Mouse (Mus musculus) forebrain, postnatal 0 days (tissue): Measurements from ENCODE around the gene Ccsap. TPM values are rescaled to one million over a fixed set of nuclear protein-coding genes. Genes with fewer than 3 reads are reported as not detected.

Experiments
- ATAC-seq: fragments of 200-750 bp; cut with Nextera tagmentation; 2 replicates; pipeline ENCODE4 v1.8.0; 2017; ENCODE audit warnings: mild to moderate bottlenecking, moderate library complexity
- DNase-seq: peaks from one replicate; pipeline ENCODE4 v3.0.0-alpha.2; 2015
- H3K27ac ChIP-seq: fragments of 300-500 bp; sonication (generic); 2 replicates; pipeline ENCODE4 v1.5.1; 2014; ENCODE audit warnings: low read depth, mild to moderate bottlenecking, antibody characterized with exemption, low read length, moderate library complexity, mixed read lengths
- H3K27me3 ChIP-seq: fragments of 300-500 bp; sonication (generic); 2 replicates; pipeline ENCODE4 v1.6.1; 2014; ENCODE audit warnings: mild to moderate bottlenecking, low read length, mixed read lengths; ENCODE audit not compliant: insufficient read depth
- H3K36me3 ChIP-seq: fragments of 300-500 bp; sonication (generic); 2 replicates; pipeline ENCODE4 v1.6.1; 2014; ENCODE audit warnings: mild to moderate bottlenecking, moderate library complexity; ENCODE audit not compliant: insufficient read depth
- H3K4me1 ChIP-seq: fragments of 300-500 bp; sonication (generic); 2 replicates; pipeline ENCODE4 v1.6.1; 2014; ENCODE audit warnings: antibody characterized with exemption; ENCODE audit not compliant: insufficient read depth
- H3K4me2 ChIP-seq: fragments of 300-500 bp; sonication (generic); 2 replicates; pipeline ENCODE4 v1.6.1; 2014; ENCODE audit warnings: low read depth, mild to moderate bottlenecking, moderate library complexity
- H3K4me3 ChIP-seq: fragments of 300-500 bp; sonication (generic); 2 replicates; pipeline ENCODE4 v1.5.1; 2014; ENCODE audit warnings: low read depth, low read length, mixed read lengths
- H3K9ac ChIP-seq: fragments of 300-500 bp; sonication (generic); 2 replicates; pipeline ENCODE4 v1.6.1; 2014; ENCODE audit warnings: mild to moderate bottlenecking
- H3K9me3 ChIP-seq: fragments of 300-500 bp; sonication (generic); 2 replicates; pipeline ENCODE4 v1.6.1; 2016; ENCODE audit warnings: low read length
- CTCF ChIP-seq: sonication (generic); IDR thresholded peaks from 2 replicates; pipeline ENCODE4 v1.5.1; 2016; ENCODE audit warnings: antibody characterized with exemption, control low read depth, low read depth
- WGBS: fragments of 180-500 bp; shearing (Covaris S2); extraction: QIAGEN DNeasy Blood & Tissue Kit; methylation state at CpG from one replicate; pipeline ENCODE4 v1.1.7; 2014; 5-methylcytosine and 5-hydroxymethylcytosine counted together
- polyA plus RNA-seq: library from polyadenylated mRNA; unstranded; fragments of >200 nt; fragmentation: Nextera tagmentation; extraction: Ambion mirVana; gene quantifications from 2 replicates; pipeline ENCODE4 v1.2.1, GENCODE M21; 2015
- total RNA-seq: library from RNA; depleted of rRNA; stranded (reverse); fragments of >200 nt; gene quantifications from 2 replicates; pipeline ENCODE4 v1.2.3, GENCODE M21; 2014

The Ccsap gene
- total and polyA plus RNA-seq, 2 experiments from 2014 or later: 10.6 to 21.8 TPM

DNA sequence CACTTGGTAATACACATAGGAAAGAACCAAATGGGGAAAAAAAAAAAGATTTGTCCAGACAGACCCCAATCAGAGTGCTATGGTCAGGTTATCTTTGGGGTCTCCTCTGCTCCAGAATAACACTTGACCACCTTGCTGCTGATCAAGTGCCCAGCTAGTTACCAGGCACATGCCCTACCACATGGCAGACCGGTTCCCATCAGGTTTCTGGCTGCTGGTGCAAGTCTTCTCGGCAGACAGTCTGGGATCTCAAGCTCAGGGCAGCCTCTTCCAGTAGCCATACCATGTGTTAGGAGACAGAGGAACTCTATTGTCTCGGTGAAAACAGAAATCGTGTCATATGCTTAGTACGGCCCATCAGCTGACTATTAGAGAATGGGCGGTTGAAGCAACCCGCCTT is 33.3 kb downstream of the Ccsap start:
- H3K36me3 ChIP-seq: peaks cover 54% of the 10 kb centered on the region
- WGBS: 89% methylated on average over 7 of the region's 7 CpGs

DNA sequence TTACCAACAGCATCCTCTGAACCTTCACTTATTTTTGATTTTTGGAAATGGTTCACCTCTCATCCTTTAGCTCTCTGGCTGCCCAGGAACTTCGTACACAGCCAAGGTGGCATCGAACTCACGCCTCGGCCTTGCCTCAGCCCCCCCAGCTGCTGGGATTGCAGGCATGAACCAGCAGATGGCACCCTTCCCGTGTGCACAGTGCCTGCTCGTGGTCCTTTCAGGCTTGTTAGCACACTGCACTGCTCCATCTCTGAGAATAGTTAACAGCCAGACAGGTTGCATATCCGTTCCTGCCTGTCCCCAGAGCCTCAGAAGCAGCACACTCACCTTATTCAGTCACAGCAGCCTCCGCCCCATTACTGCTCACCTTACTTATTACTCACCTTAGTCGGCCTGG is 34.0 kb downstream of the Ccsap start:
- no peak overlapping the region for H3K4me3 ChIP-seq
- H3K9me3 ChIP-seq: no peaks in the 10 kb centered on the region
- H3K27ac ChIP-seq: no peak overlapping the region
- TF ChIP-seq CTCF: peak; percentile 84
- no peaks in the 10 kb centered on the region for H3K4me1 ChIP-seq
- no peak overlapping the region for H3K4me2 ChIP-seq
- no peak overlapping the region for H3K9ac ChIP-seq
- peaks cover 52% of the 10 kb centered on the region for H3K36me3 ChIP-seq
- H3K27me3 ChIP-seq: no peaks in the 10 kb centered on the region
- DNase-seq (peak; percentile 55), ATAC-seq (peak; percentile 76)
- 63% methylated on average over 9 of the region's 9 CpGs for WGBS

More for the DNA sequence above, 33.3 kb downstream of the Ccsap start:
- no peaks in the 10 kb centered on the region for H3K27me3 ChIP-seq
- DNase-seq: no peak
- no peak overlapping the region for H3K27ac ChIP-seq
- TF ChIP-seq CTCF: no peak
- H3K4me1 ChIP-seq: no peaks in the 10 kb centered on the region
- no peak overlapping the region for H3K9ac ChIP-seq
- no peak overlapping the region for H3K4me2 ChIP-seq
- no peak overlapping the region for H3K4me3 ChIP-seq
- no peaks in the 10 kb centered on the region for H3K9me3 ChIP-seq
- no peak for ATAC-seq

DNA sequence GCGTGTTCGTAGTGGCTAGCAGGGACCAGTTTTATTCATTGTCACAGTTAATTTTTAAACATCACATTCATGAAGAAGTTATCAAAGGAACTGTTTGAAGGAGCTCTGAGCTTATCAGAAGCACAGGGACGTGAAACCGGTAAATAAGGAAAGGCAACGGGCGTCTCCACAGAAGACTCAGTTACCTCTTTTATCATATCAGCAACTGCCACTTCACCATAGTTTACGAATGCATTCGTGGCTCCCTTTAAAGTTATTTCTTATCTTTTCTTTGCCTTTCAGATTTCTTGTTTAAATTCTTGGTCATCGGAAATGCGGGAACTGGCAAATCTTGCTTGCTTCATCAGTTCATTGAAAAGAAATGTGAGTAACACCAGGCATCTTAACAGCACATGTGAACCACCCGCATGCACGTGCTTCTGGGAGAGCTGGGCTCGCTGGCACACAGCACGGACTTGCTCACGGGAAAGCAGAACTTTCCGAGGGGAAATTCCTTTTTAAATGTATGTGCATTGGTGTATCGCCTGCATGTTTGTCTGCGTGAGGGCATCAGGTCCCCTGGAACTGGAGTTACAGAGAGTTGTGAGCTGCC is 36.4 kb downstream of the Ccsap start:
- Histone ChIP-seq H3K4me3 (no peak overlapping the region), H3K4me1 (no peaks in the 10 kb centered on the region), H3K9me3 (no peaks in the 10 kb centered on the region), H3K36me3 (peaks cover 36% of the 10 kb centered on the region), H3K27ac (no peak overlapping the region), H3K9ac (no peak overlapping the region), H3K4me2 (no peak overlapping the region), H3K27me3 (no peaks in the 10 kb centered on the region)
- no peak for ATAC-seq
- WGBS: 95% methylated on average over 18 of the region's 18 CpGs
- no peak for DNase-seq
- no peak for TF ChIP-seq CTCF

DNA sequence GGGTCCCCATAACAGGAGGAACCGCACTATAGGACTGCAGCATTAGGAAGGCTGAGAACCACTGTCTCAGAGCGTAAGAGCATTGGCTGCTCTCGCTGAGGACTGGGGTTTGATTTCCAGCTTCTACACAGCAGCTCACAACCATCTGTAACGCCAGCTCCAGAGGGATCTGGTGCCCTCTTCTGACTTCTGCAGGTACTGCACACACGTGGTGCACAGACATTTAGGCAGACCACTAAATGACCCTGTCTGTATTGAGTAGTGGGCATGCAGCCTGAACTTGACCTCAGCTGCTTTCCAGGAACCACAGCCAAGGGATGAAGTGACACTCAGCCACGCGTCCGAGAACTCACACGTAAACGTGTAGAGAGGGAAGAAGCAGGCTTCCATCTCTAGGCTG is 36.9 kb downstream of the Ccsap start:
- no peak for DNase-seq
- ATAC-seq: no peak

DNA sequence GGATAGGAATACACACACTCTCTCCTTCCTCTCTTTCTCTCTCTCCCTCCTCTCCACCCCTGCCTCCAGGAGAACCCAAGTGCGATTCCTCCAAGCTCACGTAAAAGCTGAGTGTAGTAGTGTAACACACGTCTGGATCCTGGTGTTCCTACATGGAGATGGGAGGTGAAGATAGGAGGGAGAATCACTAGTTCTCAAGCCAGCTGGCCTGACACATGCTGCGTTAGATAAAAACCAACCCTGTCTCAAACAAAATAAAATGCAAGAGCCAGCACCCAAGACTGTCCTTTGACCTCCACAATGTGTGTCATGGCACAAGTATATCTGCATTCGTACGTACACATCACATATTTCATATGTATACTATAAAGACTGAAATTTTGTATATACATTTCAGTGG is 39.2 kb downstream of the Ccsap start:
- H3K36me3 ChIP-seq: peaks cover 22% of the 10 kb centered on the region; the same call in 1 of the 2 replicates
- no peak for DNase-seq
- H3K9me3 ChIP-seq: no peaks in the 10 kb centered on the region
- no peaks in the 10 kb centered on the region for H3K4me1 ChIP-seq
- no peak overlapping the region for H3K27ac ChIP-seq
- WGBS: 95% methylated on average over 6 of the region's 6 CpGs
- H3K27me3 ChIP-seq: no peaks in the 10 kb centered on the region
- H3K4me2 ChIP-seq: no peak overlapping the region
- H3K4me3 ChIP-seq: no peak overlapping the region
- no peak overlapping the region for H3K9ac ChIP-seq
- no peak for TF ChIP-seq CTCF
- no peak for ATAC-seq

More for the DNA sequence above, 36.9 kb downstream of the Ccsap start:
- H3K9me3 ChIP-seq: no peaks in the 10 kb centered on the region
- no peak overlapping the region for H3K4me3 ChIP-seq
- H3K27me3 ChIP-seq: no peaks in the 10 kb centered on the region
- peak; percentile 34 for TF ChIP-seq CTCF
- no peak overlapping the region for H3K9ac ChIP-seq
- H3K4me2 ChIP-seq: no peak overlapping the region
- peaks cover 31% of the 10 kb centered on the region for H3K36me3 ChIP-seq
- WGBS: 99% methylated on average over 10 of the region's 10 CpGs
- H3K4me1 ChIP-seq: no peaks in the 10 kb centered on the region
- H3K27ac ChIP-seq: no peak overlapping the region

DNA sequence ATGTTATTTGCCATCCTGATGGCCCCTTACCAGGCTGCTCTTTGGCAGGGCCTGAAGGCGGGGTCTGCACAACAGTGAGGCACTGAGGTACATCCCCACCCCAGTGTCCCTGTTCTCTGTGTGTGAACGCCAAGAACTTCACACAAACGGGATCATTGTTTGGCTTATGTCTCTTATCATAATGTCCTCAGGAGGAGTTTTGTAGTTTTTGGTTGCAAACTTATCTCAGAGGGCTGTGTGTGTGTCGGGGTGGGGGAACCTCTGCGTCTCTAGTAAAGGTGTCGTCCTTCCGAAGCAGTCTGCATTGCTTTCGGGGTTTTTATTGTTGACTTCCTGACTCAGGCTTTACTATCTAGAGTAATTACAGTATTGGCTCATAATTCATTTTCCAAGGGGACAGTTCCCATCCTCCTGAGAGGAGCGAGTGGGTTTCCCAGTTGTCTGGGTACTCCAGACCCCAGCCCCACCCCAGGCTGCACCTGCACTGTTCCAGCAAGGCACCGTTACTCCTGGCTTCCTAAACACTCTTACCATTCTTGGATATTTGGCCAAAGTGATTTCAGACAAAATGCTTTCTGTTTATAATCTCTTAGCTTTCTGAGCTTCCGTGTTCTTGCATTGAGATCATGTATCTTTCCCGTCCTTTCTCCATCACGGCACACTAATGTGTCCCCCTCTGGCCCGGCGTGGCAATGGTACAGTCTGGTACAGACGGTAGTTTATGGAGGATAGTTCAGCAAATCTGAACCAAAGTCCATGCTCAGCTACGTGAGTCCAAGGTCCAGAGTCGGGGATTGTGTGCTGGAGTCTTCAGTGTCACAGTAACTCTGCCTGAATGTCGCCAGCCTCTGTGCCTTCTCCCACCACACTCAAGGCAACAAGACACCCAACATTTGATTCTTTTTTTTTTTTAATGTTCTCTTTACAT is 40.1 kb downstream of the Ccsap start:
- TF ChIP-seq CTCF: no peak
- 94% methylated on average over 19 of the region's 19 CpGs for WGBS
- DNase-seq: no peak
- H3K4me1 ChIP-seq: no peaks in the 10 kb centered on the region
- no peak overlapping the region for H3K27ac ChIP-seq
- H3K9ac ChIP-seq: no peak overlapping the region
- H3K4me3 ChIP-seq: no peak overlapping the region
- no peaks in the 10 kb centered on the region for H3K9me3 ChIP-seq
- no peak for ATAC-seq
- peaks cover 24% of the 10 kb centered on the region; the same call in 1 of the 2 replicates for H3K36me3 ChIP-seq
- no peaks in the 10 kb centered on the region for H3K27me3 ChIP-seq
- H3K4me2 ChIP-seq: no peak overlapping the region

DNA sequence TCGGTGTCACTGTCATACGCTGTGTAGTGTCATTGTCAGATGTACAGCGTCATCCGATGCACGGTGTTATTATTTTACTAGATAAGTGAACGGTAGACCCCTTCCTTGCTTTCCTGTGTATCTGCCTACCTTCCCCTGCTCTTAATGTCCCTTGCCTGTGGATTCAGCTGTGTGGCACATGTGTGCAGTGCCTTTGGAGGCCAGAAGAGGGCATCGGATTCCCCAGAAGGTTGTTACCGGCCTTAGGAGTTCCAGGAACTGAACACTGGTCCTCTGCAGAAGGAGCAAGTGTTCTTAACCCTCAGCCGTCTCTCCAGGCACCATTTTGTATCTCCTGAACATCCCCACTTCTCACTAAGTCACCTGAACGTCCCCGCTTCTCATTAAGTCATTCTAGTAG is 42.3 kb downstream of the Ccsap start:
- Histone ChIP-seq H3K4me2 (no peak overlapping the region), H3K36me3 (peaks cover 12% of the 10 kb centered on the region; the same call in 1 of the 2 replicates), H3K4me1 (no peaks in the 10 kb centered on the region), H3K27me3 (no peaks in the 10 kb centered on the region), H3K4me3 (no peak overlapping the region), H3K9ac (no peak overlapping the region), H3K9me3 (no peaks in the 10 kb centered on the region), H3K27ac (peak overlapping the region; percentile 50; the same call in 1 of the 2 replicates)
- no peak for DNase-seq
- WGBS: 90% methylated on average over 11 of the region's 11 CpGs
- no peak for ATAC-seq
- 0 out of 2 replicates have a peak, but pooled peaks have one; percentile 2 for TF ChIP-seq CTCF
